Mouse (Mus musculus): ENCODE data around the gene Gpr153. TPM values are rescaled to one million over a fixed set of nuclear protein-coding genes. Genes with fewer than 3 reads are reported as not detected.

The Gpr153 gene
- polyA plus RNA-seq, 1 experiment: 29.9 TPM

DNA sequence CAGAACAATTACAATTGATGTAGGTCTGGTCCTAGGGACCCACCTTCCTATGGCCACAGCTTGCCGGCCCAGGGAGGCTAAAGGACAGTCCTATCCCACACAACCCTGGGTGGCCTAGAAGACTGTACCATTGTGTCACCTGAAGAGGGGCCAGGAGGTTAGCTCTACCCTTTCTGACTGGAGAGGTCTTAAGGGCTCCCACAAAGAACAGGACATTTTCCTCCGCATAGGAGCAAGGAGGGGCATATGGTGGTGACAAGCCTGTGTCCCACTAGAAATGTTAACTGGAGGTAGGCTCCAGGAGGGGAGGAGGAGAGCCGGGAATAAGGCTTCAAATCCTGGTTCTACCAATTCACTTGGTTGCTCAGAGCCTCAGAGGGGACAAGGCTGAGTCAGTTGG is 841 bp upstream of the Gpr153 start:
- no peaks in the 10 kb centered on the region for H3K27me3 ChIP-seq (ENCODE audit: control insufficient read depth, insufficient read depth, low read length)
- no peak for TF ChIP-seq POLR2A (IDR thresholded peaks at IDR 0.05; ENCODE audit: borderline replicate concordance, insufficient read depth, low read length)
- TF ChIP-seq CTCF (IDR thresholded peaks at IDR 0.05; ENCODE audit: borderline replicate concordance, insufficient read depth, low read depth, low read length): no peak
- peaks cover 41% of the 10 kb centered on the region for H3K4me1 ChIP-seq (ENCODE audit: control insufficient read depth, insufficient read depth, low read length)
- 63% methylated on average over 3 of the region's 3 CpGs for WGBS
- no peak for DNase-seq
- H3K27ac ChIP-seq (ENCODE audit: insufficient read depth, low read length): 0 out of 2 replicates have a peak overlapping the region, but pooled peaks have one; percentile 3
- H3K4me3 ChIP-seq (replicated peaks; ENCODE audit: insufficient read depth, low read depth, low read length): no peak overlapping the region

DNA sequence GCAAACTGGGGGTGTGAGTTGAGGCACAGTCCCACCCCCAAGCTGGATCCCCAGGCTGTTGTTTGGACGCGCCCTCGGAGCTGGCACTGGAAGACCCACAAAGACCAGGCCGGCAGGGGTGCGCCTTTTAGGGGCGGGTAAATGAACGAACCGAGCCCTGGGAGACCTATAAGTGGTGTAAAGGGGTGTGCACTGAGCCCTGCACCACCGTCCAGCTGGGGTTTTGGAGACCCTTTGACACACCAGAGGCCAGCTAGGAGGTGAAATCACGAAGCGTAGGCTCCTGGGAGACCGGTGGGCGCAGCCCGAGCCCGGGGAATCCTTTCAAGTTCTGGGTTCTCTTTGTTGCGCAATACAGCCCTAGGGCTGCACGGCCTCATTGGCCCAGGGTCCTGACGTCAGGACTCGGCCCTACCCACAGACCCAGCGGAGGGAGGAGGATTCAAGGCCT is 674 bp downstream of the Gpr153 start:
- Histone ChIP-seq H3K27me3 (ENCODE audit: control insufficient read depth, insufficient read depth, low read length) (no peaks in the 10 kb centered on the region), H3K4me3 (replicated peaks; ENCODE audit: insufficient read depth, low read depth, low read length) (peak overlapping the region; percentile 54), H3K27ac (ENCODE audit: insufficient read depth, low read length) (no peak overlapping the region), H3K4me1 (ENCODE audit: control insufficient read depth, insufficient read depth, low read length) (peaks cover 34% of the 10 kb centered on the region)
- no peak for TF ChIP-seq CTCF (IDR thresholded peaks at IDR 0.05; ENCODE audit: borderline replicate concordance, insufficient read depth, low read depth, low read length)
- no peak for TF ChIP-seq POLR2A (IDR thresholded peaks at IDR 0.05; ENCODE audit: borderline replicate concordance, insufficient read depth, low read length)
- DNase-seq: no peak
- WGBS: 51% methylated on average over 20 of the region's 20 CpGs

DNA sequence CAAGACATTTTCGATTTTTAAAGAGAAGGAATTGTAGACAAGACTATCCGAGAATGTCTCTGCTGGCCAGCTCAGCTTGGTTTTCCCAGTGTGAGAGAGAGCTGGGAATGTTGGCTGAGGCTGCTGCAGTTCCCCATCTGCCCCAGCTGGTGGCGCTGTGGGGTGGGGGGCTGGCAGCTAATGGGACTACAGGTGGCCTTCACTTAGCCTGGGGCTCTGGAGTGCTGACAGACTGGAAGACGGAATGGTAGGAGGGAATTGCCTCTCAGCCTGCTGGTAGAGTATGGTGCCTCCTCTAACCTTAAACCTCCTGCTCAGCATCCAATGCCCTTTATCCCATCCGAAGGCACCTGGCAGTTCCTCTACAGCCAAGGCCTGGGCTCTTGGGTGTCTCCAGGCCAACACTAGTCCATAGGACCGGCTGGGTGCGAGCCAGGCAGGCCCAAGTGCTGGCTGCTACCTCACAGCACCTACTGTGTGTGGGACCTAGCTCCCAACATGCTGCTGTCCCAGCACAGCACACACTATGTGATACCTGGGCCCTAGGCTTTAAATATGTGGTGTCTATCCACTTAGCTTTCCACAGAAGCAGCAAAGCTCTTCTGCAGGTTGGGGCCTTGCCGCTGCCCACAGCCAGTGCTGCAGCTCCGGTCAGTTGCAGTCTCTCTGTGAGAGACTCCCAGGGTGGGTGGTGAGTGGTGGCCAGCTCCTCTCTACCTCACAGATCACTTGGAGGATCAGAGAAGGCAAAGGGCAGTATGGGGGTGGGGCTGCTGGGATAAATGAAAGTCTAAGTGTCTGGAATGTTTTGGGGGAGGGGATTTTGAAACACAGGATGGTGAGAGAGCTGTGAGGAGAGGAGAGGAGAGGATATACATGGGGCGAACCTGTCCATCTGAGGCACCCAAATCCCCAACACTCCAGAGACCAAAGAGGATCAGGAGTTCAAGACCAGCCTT is 2.6 kb downstream of the Gpr153 start:
- no peak overlapping the region for H3K4me3 ChIP-seq (replicated peaks; ENCODE audit: insufficient read depth, low read depth, low read length)
- TF ChIP-seq CTCF (IDR thresholded peaks at IDR 0.05; ENCODE audit: borderline replicate concordance, insufficient read depth, low read depth, low read length) (peak; percentile 82), POLR2A (IDR thresholded peaks at IDR 0.05; ENCODE audit: borderline replicate concordance, insufficient read depth, low read length) (no peak)
- H3K27ac ChIP-seq (ENCODE audit: insufficient read depth, low read length): no peak overlapping the region
- H3K4me1 ChIP-seq (ENCODE audit: control insufficient read depth, insufficient read depth, low read length): peaks cover 16% of the 10 kb centered on the region
- peak in 1 of 2 experiments; percentile 65 for DNase-seq
- WGBS: 47% methylated on average over 10 of the region's 10 CpGs
- no peaks in the 10 kb centered on the region for H3K27me3 ChIP-seq (ENCODE audit: control insufficient read depth, insufficient read depth, low read length)

DNA sequence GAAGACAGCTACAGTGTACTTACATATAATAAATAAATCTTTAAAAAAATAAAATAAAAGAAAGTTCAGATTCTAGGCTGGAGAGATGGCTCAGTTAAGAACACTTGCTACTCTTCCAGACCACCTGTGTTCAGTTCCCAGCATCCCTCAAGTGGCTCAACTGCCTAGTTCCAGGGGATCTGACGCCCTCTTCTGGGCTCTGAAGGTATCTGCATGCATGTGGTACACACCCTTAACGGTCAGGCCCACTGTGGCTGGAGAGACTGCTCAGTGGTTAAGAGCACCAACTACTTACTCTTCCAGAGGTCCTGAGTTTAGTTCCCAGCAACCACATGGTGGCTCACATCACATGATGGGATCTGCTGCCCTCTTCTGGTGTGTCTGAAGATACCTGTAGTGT is 3.9 kb downstream of the Gpr153 start:
- 77% methylated on average over 2 of the region's 2 CpGs for WGBS
- no peaks in the 10 kb centered on the region for H3K27me3 ChIP-seq (ENCODE audit: control insufficient read depth, insufficient read depth, low read length)
- no peak overlapping the region for H3K27ac ChIP-seq (ENCODE audit: insufficient read depth, low read length)
- TF ChIP-seq POLR2A (IDR thresholded peaks at IDR 0.05; ENCODE audit: borderline replicate concordance, insufficient read depth, low read length) (no peak), CTCF (IDR thresholded peaks at IDR 0.05; ENCODE audit: borderline replicate concordance, insufficient read depth, low read depth, low read length) (peak; percentile 0; the same call in 1 of the 2 replicates)
- no peak for DNase-seq
- no peak overlapping the region for H3K4me3 ChIP-seq (replicated peaks; ENCODE audit: insufficient read depth, low read depth, low read length)
- peaks cover 16% of the 10 kb centered on the region for H3K4me1 ChIP-seq (ENCODE audit: control insufficient read depth, insufficient read depth, low read length)

DNA sequence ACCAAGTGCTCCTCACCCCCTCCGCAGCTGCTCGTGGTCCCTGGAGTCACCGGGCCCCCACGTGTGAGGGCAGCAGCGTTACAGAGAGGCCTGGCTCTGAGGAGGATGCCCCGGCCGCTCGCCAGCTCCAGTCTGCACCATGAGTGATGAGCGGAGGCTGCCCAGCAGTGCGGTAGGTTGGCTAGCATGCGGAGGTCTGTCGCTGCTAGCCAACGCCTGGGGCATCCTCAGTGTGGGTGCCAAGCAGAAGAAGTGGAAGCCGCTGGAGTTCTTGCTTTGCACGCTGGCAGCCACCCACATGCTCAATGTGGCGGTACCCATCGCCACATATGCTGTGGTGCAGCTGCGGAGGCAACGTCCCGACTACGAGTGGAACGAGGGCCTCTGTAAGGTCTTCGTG is 5.0 kb downstream of the Gpr153 start:
- Histone ChIP-seq H3K4me1 (ENCODE audit: control insufficient read depth, insufficient read depth, low read length) (peaks cover 15% of the 10 kb centered on the region), H3K27ac (ENCODE audit: insufficient read depth, low read length) (no peak overlapping the region), H3K4me3 (replicated peaks; ENCODE audit: insufficient read depth, low read depth, low read length) (no peak overlapping the region), H3K27me3 (ENCODE audit: control insufficient read depth, insufficient read depth, low read length) (no peaks in the 10 kb centered on the region)
- DNase-seq: no peak
- 20% methylated on average over 23 of the region's 23 CpGs for WGBS
- no peak for TF ChIP-seq CTCF (IDR thresholded peaks at IDR 0.05; ENCODE audit: borderline replicate concordance, insufficient read depth, low read depth, low read length)
- no peak for TF ChIP-seq POLR2A (IDR thresholded peaks at IDR 0.05; ENCODE audit: borderline replicate concordance, insufficient read depth, low read length)

DNA sequence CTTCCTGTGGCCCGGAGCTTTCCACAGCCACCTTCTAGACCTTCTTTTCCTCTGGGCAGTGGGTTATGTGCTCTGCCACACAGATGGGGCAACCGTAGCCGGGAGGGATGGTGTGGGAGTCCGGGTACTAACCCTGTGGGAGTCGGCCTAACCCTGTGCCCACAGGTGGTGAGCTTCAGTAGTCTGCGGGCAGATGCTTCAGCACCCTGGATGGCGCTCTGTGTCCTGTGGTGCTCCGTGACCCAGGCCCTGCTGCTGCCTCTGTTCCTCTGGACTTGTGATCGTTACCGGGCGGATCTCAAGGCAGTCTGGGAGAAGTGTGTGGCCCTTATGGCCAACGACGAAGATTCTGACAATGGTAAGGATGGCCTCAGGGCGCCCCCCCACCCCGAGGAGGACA is 7.6 kb downstream of the Gpr153 start:
- TF ChIP-seq CTCF (IDR thresholded peaks at IDR 0.05; ENCODE audit: borderline replicate concordance, insufficient read depth, low read depth, low read length) (no peak), POLR2A (IDR thresholded peaks at IDR 0.05; ENCODE audit: borderline replicate concordance, insufficient read depth, low read length) (no peak)
- WGBS: 83% methylated on average over 15 of the region's 15 CpGs
- Histone ChIP-seq H3K27ac (ENCODE audit: insufficient read depth, low read length) (no peak overlapping the region), H3K4me1 (ENCODE audit: control insufficient read depth, insufficient read depth, low read length) (peaks cover 20% of the 10 kb centered on the region), H3K4me3 (replicated peaks; ENCODE audit: insufficient read depth, low read depth, low read length) (no peak overlapping the region), H3K27me3 (ENCODE audit: control insufficient read depth, insufficient read depth, low read length) (no peaks in the 10 kb centered on the region)
- DNase-seq: no peak

DNA sequence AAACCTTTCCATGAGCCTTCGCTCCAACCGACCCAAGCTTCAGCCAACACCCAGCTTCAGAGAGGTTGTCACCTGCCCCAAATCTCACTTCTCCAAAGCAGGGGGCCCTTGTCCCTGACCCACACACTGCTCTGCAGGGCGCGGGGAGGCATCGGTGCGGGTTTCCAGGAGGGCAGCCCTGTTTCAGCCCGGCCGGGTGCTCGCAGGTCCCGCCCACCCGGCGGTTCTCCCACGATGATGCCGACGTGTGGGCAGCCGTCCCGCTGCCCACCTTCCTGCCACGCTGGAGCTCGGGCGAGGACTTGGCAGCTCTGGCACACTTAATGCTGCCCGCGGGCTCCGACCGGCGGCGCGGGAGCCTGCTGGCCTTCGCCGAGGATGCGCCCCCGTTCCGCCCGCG is 8.7 kb downstream of the Gpr153 start:
- DNase-seq: no peak
- TF ChIP-seq CTCF (IDR thresholded peaks at IDR 0.05; ENCODE audit: borderline replicate concordance, insufficient read depth, low read depth, low read length) (no peak), POLR2A (IDR thresholded peaks at IDR 0.05; ENCODE audit: borderline replicate concordance, insufficient read depth, low read length) (no peak)
- Histone ChIP-seq H3K4me3 (replicated peaks; ENCODE audit: insufficient read depth, low read depth, low read length) (no peak overlapping the region), H3K4me1 (ENCODE audit: control insufficient read depth, insufficient read depth, low read length) (peaks cover 28% of the 10 kb centered on the region), H3K27ac (ENCODE audit: insufficient read depth, low read length) (no peak overlapping the region), H3K27me3 (ENCODE audit: control insufficient read depth, insufficient read depth, low read length) (no peaks in the 10 kb centered on the region)
- 14% methylated on average over 34 of the region's 34 CpGs for WGBS

All from cerebellum, adult 2 months (tissue).